In genomic region chr8:105453296-105453695, GRCm38 (mm10) we compare ENCODE assay signal across 1 mouse cellular context.
A peak's percentile ranks its signal among the peaks of the same experiment; 100 is the strongest.
TF ChIP-seq lines count a peak whose summit lies in the region.

No protein-coding gene starts in this region.

TF ChIP-seq in MEL, 35 proteins besides CTCF, POLR2A, EP300 and RAD21:
- TF ChIP-seq MYC (IDR thresholded peaks at IDR 0.05; ENCODE audit: low read depth, low read length) (peak; percentile 34; the same call in 1 of the 2 replicates), MAX (IDR thresholded peaks at IDR 0.05; ENCODE audit: low read length) (no peak), RCOR1 (IDR thresholded peaks at IDR 0.05; ENCODE audit: low read depth, low read length) (no peak), NRF1 (IDR thresholded peaks at IDR 0.05; ENCODE audit: insufficient read depth, low read depth, low read length, poor library complexity, severe bottlenecking) (no peak), BHLHE40 (IDR thresholded peaks at IDR 0.05; ENCODE audit: borderline replicate concordance, low read depth, low read length) (no peak), KAT2A (conservative IDR thresholded peaks at IDR 0.05; ENCODE audit: low read depth, low read length) (no peak), JUND (IDR thresholded peaks at IDR 0.05; ENCODE audit: low read depth, low read length) (no peak), UBTF (IDR thresholded peaks at IDR 0.05; ENCODE audit: borderline replicate concordance, insufficient read depth, low read depth, low read length) (no peak), MYB (IDR thresholded peaks at IDR 0.05; ENCODE audit: low read depth, low read length) (no peak), GATA1 (IDR thresholded peaks at IDR 0.05; ENCODE audit: low read depth, low read length) (peak; percentile 44; the same call in 1 of the 2 replicates), POLR2AphosphoS5 (IDR thresholded peaks at IDR 0.05; ENCODE audit: borderline replicate concordance, low read depth, low read length) (no peak), SMC3 (IDR thresholded peaks at IDR 0.05; ENCODE audit: low read depth, low read length) (peak; percentile 29; the same call in 1 of the 2 replicates), SIN3A (IDR thresholded peaks at IDR 0.05; ENCODE audit: low read length) (peak; percentile 60; the same call in 1 of the 2 replicates), MXI1 (IDR thresholded peaks at IDR 0.05; ENCODE audit: low read depth, low read length) (no peak), MEF2A (IDR thresholded peaks at IDR 0.05; ENCODE audit: extremely low read depth, insufficient replicate concordance, low read depth, low read length, poor library complexity, severe bottlenecking) (no peak), ZKSCAN1 (IDR thresholded peaks at IDR 0.05; ENCODE audit: low read depth, low read length) (peak; percentile 77; the same call in 1 of the 2 replicates), USF2 (IDR thresholded peaks at IDR 0.05; ENCODE audit: borderline replicate concordance in 1 of 2, insufficient read depth in 1 of 2, low read depth in 1 of 2, low read length in 2 of 2) (no peak), CHD1 (IDR thresholded peaks at IDR 0.05; ENCODE audit: low read depth, low read length) (no peak), HCFC1 (IDR thresholded peaks at IDR 0.05; ENCODE audit: low read depth, low read length) (no peak), E2F4 (IDR thresholded peaks at IDR 0.05; ENCODE audit: borderline replicate concordance, low read depth, low read length) (no peak), MAZ (IDR thresholded peaks at IDR 0.05; ENCODE audit: low read depth, low read length) (no peak), MAFK (IDR thresholded peaks at IDR 0.05; ENCODE audit: borderline replicate concordance, low read depth, low read length) (no peak), ZC3H11A (IDR thresholded peaks at IDR 0.05; ENCODE audit: low read depth, low read length) (peak; percentile 55), ZMIZ1 (IDR thresholded peaks at IDR 0.05; ENCODE audit: low read depth, low read length) (no peak), TCF12 (IDR thresholded peaks at IDR 0.05; ENCODE audit: low read depth, low read length) (no peak), GABPA (IDR thresholded peaks at IDR 0.05; ENCODE audit: low read depth, low read length) (no peak), CHD2 (IDR thresholded peaks at IDR 0.05; ENCODE audit: low read length) (no peak), TBP (IDR thresholded peaks at IDR 0.05; ENCODE audit: low read depth, low read length) (peak; percentile 32; the same call in 1 of the 2 replicates), ZNF384 (IDR thresholded peaks at IDR 0.05; ENCODE audit: low read depth, low read length) (peak; percentile 100), NELFE (IDR thresholded peaks at IDR 0.05; ENCODE audit: low read depth, low read length) (no peak), POLR2AphosphoS2 (IDR thresholded peaks at IDR 0.05; ENCODE audit: low read length) (no peak), USF1 (IDR thresholded peaks at IDR 0.05; ENCODE audit: low read depth, low read length) (no peak), ETS1 (IDR thresholded peaks at IDR 0.05; ENCODE audit: low read depth, low read length) (peak; percentile 48; the same call in 1 of the 2 replicates), TAL1 (IDR thresholded peaks at IDR 0.05; ENCODE audit: low read length) (no peak), ELF1 (IDR thresholded peaks at IDR 0.05; ENCODE audit: low read depth, low read length) (no peak)
